10 mouse cellular contexts compared by ENCODE assay signal in genomic region chr4:137882663-137883062, GRCm38 (mm10). TPM values are rescaled to one million over a fixed set of nuclear protein-coding genes. Genes with fewer than 3 reads are reported as not detected.
A peak's percentile ranks its signal among the peaks of the same experiment; 100 is the strongest.
DNase-seq lines count a peak whose midpoint lies in the region; ATAC-seq and TF ChIP-seq lines count a peak whose summit lies in the region.
"Had no signal": no experiment of that assay in that cellular context is flagged by ENCODE, and none has a peak within 500 bp of the region (broad histone marks: within the 10 kb centered on the region; RNA-seq: fewer than 3 reads in every experiment).

No protein-coding gene starts in this region.

- H3K4me3 ChIP-seq in stomach, embryonic 16.5 days (replicated peaks; ENCODE audit: low read length): no peak overlapping the region
- H3K4me3 ChIP-seq in stomach, postnatal 0 days (ENCODE audit: low read depth, low read length): no peak overlapping the region
- H3K4me3 ChIP-seq in embryonic facial prominence, embryonic 14.5 days (ENCODE audit: low read depth, low read length): no peak overlapping the region
- H3K4me3 ChIP-seq in hindbrain, embryonic 13.5 days: no peak overlapping the region

- DNase-seq in stomach, postnatal 0 days (ENCODE audit: low spot score): no peak
- peak; percentile 86 for DNase-seq in embryonic facial prominence, embryonic 14.5 days (ENCODE audit: low spot score)
- DNase-seq in urinary bladder, adult 2 months (ENCODE audit: low spot score): no peak
- DNase-seq in adrenal gland, postnatal 10 days: no peak
- DNase-seq in testis, postnatal 10 days (ENCODE audit: low spot score): no peak
- DNase-seq: cerebellum, adult 11-12 months; thymus, postnatal 4 days had no signal

- H3K27ac ChIP-seq in stomach, embryonic 16.5 days (ENCODE audit: low read length): no peak overlapping the region
- no peak overlapping the region for H3K27ac ChIP-seq in stomach, postnatal 0 days (replicated peaks)
- peak overlapping the region; percentile 53 for H3K27ac ChIP-seq in embryonic facial prominence, embryonic 14.5 days (replicated peaks; ENCODE audit: low read depth, low read length)
- peak overlapping the region; percentile 61 for H3K27ac ChIP-seq in hindbrain, embryonic 13.5 days

- no peaks in the 10 kb centered on the region for H3K9me3 ChIP-seq in stomach, embryonic 16.5 days (replicated peaks; ENCODE audit: control insufficient read depth, low read length)
- H3K9me3 ChIP-seq in stomach, postnatal 0 days (ENCODE audit: control insufficient read depth, low read length): no peaks in the 10 kb centered on the region
- H3K9me3 ChIP-seq in embryonic facial prominence, embryonic 14.5 days (ENCODE audit: control insufficient read depth, low read length): no peaks in the 10 kb centered on the region
- H3K9me3 ChIP-seq in hindbrain, embryonic 13.5 days: no peaks in the 10 kb centered on the region

- H3K9ac ChIP-seq in stomach, embryonic 16.5 days (ENCODE audit: low read length): 0 out of 2 replicates have a peak overlapping the region, but pooled peaks have one; percentile 7
- H3K9ac ChIP-seq in stomach, postnatal 0 days (ENCODE audit: low read length): no peak overlapping the region
- no peak overlapping the region for H3K9ac ChIP-seq in embryonic facial prominence, embryonic 14.5 days (ENCODE audit: low read depth, low read length)
- no peak overlapping the region for H3K9ac ChIP-seq in hindbrain, embryonic 13.5 days

- H3K4me1 ChIP-seq in stomach, embryonic 16.5 days (ENCODE audit: control insufficient read depth, insufficient read depth, low read length): peaks cover 7% of the 10 kb centered on the region; the same call in 1 of the 2 replicates
- no peaks in the 10 kb centered on the region; the same call in 1 of the 2 replicates for H3K4me1 ChIP-seq in stomach, postnatal 0 days (replicated peaks; ENCODE audit: control insufficient read depth, insufficient read depth)
- peaks cover 25% of the 10 kb centered on the region for H3K4me1 ChIP-seq in embryonic facial prominence, embryonic 14.5 days (ENCODE audit: control insufficient read depth, insufficient read depth, low read length)
- H3K4me1 ChIP-seq in hindbrain, embryonic 13.5 days (replicated peaks): peaks cover 29% of the 10 kb centered on the region

- WGBS in stomach, embryonic 16.5 days: 65% methylated on average over 9 of the region's 9 CpGs
- WGBS in stomach, postnatal 0 days: 74% methylated on average over 9 of the region's 9 CpGs
- WGBS in embryonic facial prominence, embryonic 14.5 days: 38% methylated on average over 9 of the region's 9 CpGs
- WGBS in hindbrain, embryonic 13.5 days: 45% methylated on average over 9 of the region's 9 CpGs

- no peak overlapping the region for H3K4me2 ChIP-seq in stomach, embryonic 16.5 days (ENCODE audit: low read depth, low read length)
- H3K4me2 ChIP-seq in stomach, postnatal 0 days (replicated peaks; ENCODE audit: low read depth): no peak overlapping the region
- H3K4me2 ChIP-seq in embryonic facial prominence, embryonic 14.5 days (ENCODE audit: low read depth, low read length): no peak overlapping the region
- H3K4me2 ChIP-seq in hindbrain, embryonic 13.5 days: no peak overlapping the region

- TF ChIP-seq CTCF in stomach, postnatal 0 days (IDR thresholded peaks at IDR 0.05; ENCODE audit: low read depth): no peak

- ATAC-seq in stomach, embryonic 16.5 days (ENCODE audit: insufficient read depth, low FRiP score): no peak
- no peak for ATAC-seq in stomach, postnatal 0 days (ENCODE audit: low FRiP score, low TSS enrichment)
- peak; percentile 56 for ATAC-seq in embryonic facial prominence, embryonic 14.5 days (ENCODE audit: low read depth)
- no peak for ATAC-seq in hindbrain, embryonic 13.5 days (ENCODE audit: low FRiP score)
- ATAC-seq: forebrain, embryonic 16.5 days had no signal

- no peaks in the 10 kb centered on the region for H3K36me3 ChIP-seq in stomach, embryonic 16.5 days (ENCODE audit: control insufficient read depth, insufficient read depth, low read length)
- no peaks in the 10 kb centered on the region for H3K36me3 ChIP-seq in stomach, postnatal 0 days (ENCODE audit: control insufficient read depth, insufficient read depth, low read length)
- H3K36me3 ChIP-seq in embryonic facial prominence, embryonic 14.5 days (ENCODE audit: control insufficient read depth, insufficient read depth, low read length): no peaks in the 10 kb centered on the region
- no peaks in the 10 kb centered on the region for H3K36me3 ChIP-seq in hindbrain, embryonic 13.5 days

- H3K27me3 ChIP-seq in stomach, embryonic 16.5 days (ENCODE audit: control insufficient read depth, insufficient read depth, low read length): no peaks in the 10 kb centered on the region
- no peaks in the 10 kb centered on the region for H3K27me3 ChIP-seq in stomach, postnatal 0 days (ENCODE audit: control insufficient read depth, insufficient read depth, low read length)
- H3K27me3 ChIP-seq in embryonic facial prominence, embryonic 14.5 days (replicated peaks; ENCODE audit: control insufficient read depth, insufficient read depth, low read length): no peaks in the 10 kb centered on the region
- H3K27me3 ChIP-seq in hindbrain, embryonic 13.5 days: no peaks in the 10 kb centered on the region

- no peak for TF ChIP-seq EP300 in stomach, postnatal 0 days (optimal IDR thresholded peaks at IDR 0.05)

RNA-seq across cellular contexts. Expression of gene Ece1, which starts 20.6 kb away (rescaled TPM):
- polyA plus RNA-seq in stomach, embryonic 16.5 days (2015; fragmentation: Nextera tagmentation; extraction: Ambion mirVana): 48.6 and 59.9 TPM in 2 replicates
- 22.9 and 29.8 TPM in 2 replicates for polyA plus RNA-seq in stomach, postnatal 0 days (2015; fragmentation: Nextera tagmentation; extraction: Ambion mirVana)
- 57.8 and 62.1 TPM in 2 replicates for polyA plus RNA-seq in embryonic facial prominence, embryonic 14.5 days (2014; fragmentation: Nextera tagmentation; extraction: Ambion mirVana)
- polyA plus RNA-seq in hindbrain, embryonic 13.5 days (2015; fragmentation: Nextera tagmentation; extraction: Ambion mirVana): 20.2 and 22.8 TPM in 2 replicates
- polyA plus RNA-seq in urinary bladder, adult 2 months (2012; rRNA removed): 30.0 and 73.4 TPM in 2 replicates
- 100 to 1,000 TPM; 183 to 188 TPM for total RNA-seq in adrenal gland, postnatal 10 days (2021)

Comparison
In these comparisons a context has a peak if more than half of its experiments do, and no peak if none do; other contexts are left out.
1. H3K27ac ChIP-seq: peak in embryonic facial prominence, embryonic 14.5 days (single experiment) and hindbrain, embryonic 13.5 days (single experiment); none in stomach, embryonic 16.5 days (single experiment) and stomach, postnatal 0 days (single experiment).